Mouse (Mus musculus) adrenal gland, postnatal 4 days (tissue): Measurements from ENCODE around the gene Tmcc3. TPM values are rescaled to one million over a fixed set of nuclear protein-coding genes. Genes with fewer than 3 reads are reported as not detected.
A peak's percentile ranks its signal among the peaks of the same experiment; 100 is the strongest.

Source experiments
- DNase-seq, 2 experiments: peaks; one replicate each; pipeline ENCODE4 v3.0.0; 2021 to 2022; ENCODE audit warnings: low spot score in 2 of 2, mixed read lengths in 2 of 2
- microRNA-seq: library from miRNA; unstranded; fragments of <30 nt; microRNA quantifications from one replicate; pipeline ENCODE4 v1.2.0, GENCODE M21; 2021
- total RNA-seq, 2 experiments: library from RNA; stranded (reverse); gene quantifications; 2 replicates each; pipeline ENCODE4 v1.2.3; 2021

Tmcc3 gene
- total RNA-seq, 2 experiments from 2014 or later: 23.7 to 23.9 TPM

- no peak for DNase-seq
Observed at GRCm38 (mm10) chr10:94621420-94622225, 309.9 kb downstream of the Tmcc3 start.

- DNase-seq: no peak
Observed at GRCm38 (mm10) chr10:94622281-94622680, 310.5 kb downstream of the Tmcc3 start.

- DNase-seq: no peak
Observed at GRCm38 (mm10) chr10:94622828-94623227, 311.1 kb downstream of the Tmcc3 start.

DNA sequence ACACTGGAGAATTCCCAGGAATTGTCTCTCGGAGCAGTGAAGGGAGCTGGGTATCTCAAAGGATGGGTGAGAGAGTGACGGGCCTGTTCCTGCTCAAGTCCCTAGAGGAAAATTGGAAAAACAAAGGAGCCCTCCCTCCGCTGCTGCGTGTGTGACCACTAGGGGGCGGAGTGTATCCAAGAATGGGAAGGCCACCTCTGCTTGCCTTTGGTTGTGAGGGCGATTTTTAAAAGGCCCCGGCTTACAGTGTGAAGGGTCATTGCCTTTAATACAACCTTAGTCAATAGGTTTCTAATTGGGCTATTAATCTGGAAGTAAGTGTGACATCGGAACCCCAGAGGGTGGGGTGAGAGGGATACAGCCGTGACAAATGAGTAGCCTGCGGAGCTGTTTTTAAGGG lies 311.9 kb downstream of the Tmcc3 start:
- DNase-seq: peak; percentile 45 to 72

GRCm38 (mm10) chr10:94625036-94625435 lies 313.3 kb downstream of the Tmcc3 start:
- no peak for DNase-seq

- no peak for DNase-seq
Observed at GRCm38 (mm10) chr10:94625606-94626005, 313.9 kb downstream of the Tmcc3 start.

- no peak for DNase-seq
Observed at GRCm38 (mm10) chr10:94630771-94631280, 319.1 kb downstream of the Tmcc3 start.

GRCm38 (mm10) chr10:94631541-94632113 lies 319.9 kb downstream of the Tmcc3 start:
- no peak for DNase-seq

DNA sequence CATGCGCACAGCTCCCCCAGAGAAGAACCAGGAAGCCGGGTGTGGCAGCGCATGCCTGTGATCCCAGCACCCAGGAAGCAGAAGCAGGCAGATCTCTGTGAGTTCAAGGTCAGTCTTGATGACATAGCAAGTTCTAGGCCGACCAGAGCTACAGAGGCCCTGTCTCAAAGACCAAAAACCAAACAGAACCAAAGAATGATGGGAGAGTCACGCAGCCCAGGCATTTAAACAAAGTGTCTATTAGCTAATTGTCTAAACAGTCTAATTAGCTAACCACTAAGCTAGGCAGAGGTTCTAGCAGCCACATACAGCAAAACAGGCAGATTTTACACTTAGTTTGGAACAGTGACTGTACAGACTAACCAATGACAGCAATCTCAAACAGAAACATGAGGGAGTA lies 320.5 kb downstream of the Tmcc3 start:
- no peak for DNase-seq

DNA sequence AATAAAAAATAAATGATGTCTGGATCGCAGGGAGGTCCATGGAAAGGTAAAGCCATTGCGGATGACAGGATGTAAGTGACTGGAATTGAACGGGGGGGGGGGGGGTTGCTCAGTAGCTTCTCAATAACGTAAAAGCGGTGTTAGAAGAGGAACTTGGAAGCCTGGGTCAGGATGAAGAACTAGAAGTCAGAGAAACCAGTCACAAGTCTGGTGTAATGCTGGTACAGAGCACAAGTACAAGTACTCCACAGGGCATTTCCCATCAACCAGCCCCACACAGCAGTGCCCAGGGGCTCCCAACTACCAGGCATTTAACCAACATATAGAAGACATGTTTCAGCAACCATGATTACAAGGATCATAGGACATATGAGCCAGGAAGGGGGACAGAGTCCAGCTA lies 326.9 kb downstream of the Tmcc3 start:
- DNase-seq: no peak

GRCm38 (mm10) chr10:94639281-94639680 lies 327.5 kb downstream of the Tmcc3 start:
- no peak for DNase-seq

- DNase-seq: no peak
Observed at GRCm38 (mm10) chr10:94640067-94640466, 328.3 kb downstream of the Tmcc3 start.

Small RNA genes within 50 kb of the gene (microRNA-seq; reads per million reads assigned to microRNA genes)
- gene Mir7211: not detected

Other genes starting within 250 kb of the Tmcc3 start
- gene Nr2c1, start 163.9 kb upstream of the Tmcc3 start, total RNA-seq: 10 to 100 TPM; 16.3 to 18.0 TPM
- 100 to 1,000 TPM; 260 to 285 TPM for gene Ndufa12, start 113.2 kb upstream of the Tmcc3 start, total RNA-seq
- gene Gm4792, start 13.2 kb upstream of the Tmcc3 start, total RNA-seq: under 1 TPM in 1 of 2 experiments, not detected in 1; 0.81 TPM